In genomic region chr17:23675564-23676281, GRCm38 (mm10) we compare ENCODE assay signal across 8 mouse cellular contexts. TPM values are rescaled to one million over a fixed set of nuclear protein-coding genes. Genes with fewer than 3 reads are reported as not detected.
DNase-seq lines count a peak whose midpoint lies in the region; ATAC-seq and TF ChIP-seq lines count a peak whose summit lies in the region.

No protein-coding gene starts in this region.

- no peak for DNase-seq in left cerebral cortex, adult 2 months (ENCODE audit: extremely low spot score in 1 of 2, low spot score in 2 of 2)
- no peak for DNase-seq in left cerebral cortex, adult 9 months (ENCODE audit: low spot score in 2 of 2)
- DNase-seq in adrenal gland, adult 8-10 months, result peak; percentile 87
- no peak for DNase-seq in forebrain, embryonic 11.5 days (ENCODE audit: low spot score)
- peak; percentile 47 to 59 for DNase-seq in heart, postnatal 36 days

- H3K27me3 ChIP-seq in forebrain, embryonic 11.5 days (ENCODE audit: control insufficient read depth, insufficient read depth, low read length), result peaks cover 30% of the 10 kb centered on the region
- peaks cover 54% of the 10 kb centered on the region for H3K27me3 ChIP-seq in limb, embryonic 12.5 days
- H3K27me3 ChIP-seq in midbrain, embryonic 12.5 days, result peaks cover 62% of the 10 kb centered on the region

- no peak; the same call in 1 of the 2 replicates for TF ChIP-seq CTCF in left cerebral cortex, adult 2 months (IDR thresholded peaks at IDR 0.05)

- no peak overlapping the region for H3K9ac ChIP-seq in forebrain, embryonic 11.5 days (ENCODE audit: low read length)
- H3K9ac ChIP-seq in limb, embryonic 12.5 days (replicated peaks), result peak overlapping the region; percentile 50; the same call in 1 of the 2 replicates
- H3K9ac ChIP-seq in midbrain, embryonic 12.5 days (replicated peaks), result no peak overlapping the region

- H3K36me3 ChIP-seq in forebrain, embryonic 11.5 days (ENCODE audit: control insufficient read depth, insufficient read depth, low read length), result no peaks in the 10 kb centered on the region
- peaks cover under 1% of the 10 kb centered on the region; the same call in 1 of the 2 replicates for H3K36me3 ChIP-seq in limb, embryonic 12.5 days
- H3K36me3 ChIP-seq in midbrain, embryonic 12.5 days, result no peaks in the 10 kb centered on the region

- intact Hi-C loops in left cerebral cortex, adult 2 months (cut with DNase I), result no loop called here
- intact Hi-C loops in heart, postnatal 36 days (cut with DNase I), result no loop called here

- H3K4me2 ChIP-seq in forebrain, embryonic 11.5 days (ENCODE audit: low read depth, low read length, severe bottlenecking), result peak overlapping the region; percentile 98
- peak overlapping the region; percentile 97 for H3K4me2 ChIP-seq in limb, embryonic 12.5 days
- peak overlapping the region; percentile 94 for H3K4me2 ChIP-seq in midbrain, embryonic 12.5 days (replicated peaks)

- ATAC-seq in forebrain, embryonic 11.5 days (replicated peaks; ENCODE audit: low FRiP score), result no peak
- no peak for ATAC-seq in limb, embryonic 12.5 days (ENCODE audit: insufficient number of reproducible peaks, insufficient read depth, low FRiP score, low TSS enrichment, low read depth)
- no peak for ATAC-seq in midbrain, embryonic 12.5 days (ENCODE audit: low FRiP score, low read depth)
- ATAC-seq in erythroblast, adult 5-6 weeks (replicated peaks; ENCODE audit: low FRiP score, poor library complexity, severe bottlenecking), result no peak

- H3K9me3 ChIP-seq in forebrain, embryonic 11.5 days (ENCODE audit: control insufficient read depth, low read length), result no peaks in the 10 kb centered on the region
- no peaks in the 10 kb centered on the region for H3K9me3 ChIP-seq in limb, embryonic 12.5 days
- no peaks in the 10 kb centered on the region for H3K9me3 ChIP-seq in midbrain, embryonic 12.5 days

- H3K27ac ChIP-seq in left cerebral cortex, adult 2 months, result no peak overlapping the region
- no peak overlapping the region for H3K27ac ChIP-seq in forebrain, embryonic 11.5 days (ENCODE audit: low read depth, low read length)
- no peak overlapping the region for H3K27ac ChIP-seq in limb, embryonic 12.5 days
- no peak overlapping the region for H3K27ac ChIP-seq in midbrain, embryonic 12.5 days (replicated peaks)

- peaks cover 9% of the 10 kb centered on the region; the same call in 1 of the 2 replicates for H3K4me1 ChIP-seq in forebrain, embryonic 11.5 days (replicated peaks; ENCODE audit: control insufficient read depth, insufficient read depth, low read length)
- peaks cover 44% of the 10 kb centered on the region for H3K4me1 ChIP-seq in limb, embryonic 12.5 days (replicated peaks)
- H3K4me1 ChIP-seq in midbrain, embryonic 12.5 days, result peaks cover 43% of the 10 kb centered on the region

- H3K4me3 ChIP-seq in left cerebral cortex, adult 2 months, result peak overlapping the region; percentile 75
- H3K4me3 ChIP-seq in forebrain, embryonic 11.5 days (ENCODE audit: low read depth, low read length), result no peak overlapping the region; the same call in 1 of the 2 replicates
- H3K4me3 ChIP-seq in limb, embryonic 12.5 days (replicated peaks), result peak overlapping the region; percentile 49
- peak overlapping the region; percentile 46 for H3K4me3 ChIP-seq in midbrain, embryonic 12.5 days

- WGBS in forebrain, embryonic 11.5 days, result 14% methylated on average over 15 of the region's 15 CpGs
- WGBS in limb, embryonic 12.5 days, result 13% methylated on average over 15 of the region's 15 CpGs
- 10% methylated on average over 15 of the region's 15 CpGs for WGBS in midbrain, embryonic 12.5 days

RNA-seq across cellular contexts. Expression of gene Tnfrsf12a, which starts 1.5 kb away (rescaled TPM):
- 10 to 100 TPM; 10.3 to 14.3 TPM for total RNA-seq in left cerebral cortex, adult 2 months (2021)
- total RNA-seq in adrenal gland, adult 8-10 months (2022), result 100 to 1,000 TPM; 156 to 243 (median 195) TPM
- 2.5 and 2.7 TPM in 2 replicates for polyA plus RNA-seq in forebrain, embryonic 11.5 days (2014; fragmentation: Nextera tagmentation; extraction: Ambion mirVana)
- 100 to 1,000 TPM in 1 of 2 experiments, 10 to 100 TPM in 1; 59.4 to 101 TPM for total RNA-seq in heart, postnatal 36 days (2021)
- 5.7 and 7.6 TPM in 2 replicates for polyA plus RNA-seq in limb, embryonic 12.5 days (2016; fragmentation: Nextera tagmentation; extraction: Ambion mirVana)
- polyA plus RNA-seq in midbrain, embryonic 12.5 days (2016; fragmentation: Nextera tagmentation; extraction: Ambion mirVana), result 2.2 and 2.5 TPM in 2 replicates
- not detected in 2 replicates for total RNA-seq in erythroblast, adult 5-6 weeks (2015; ENCODE audit: low replicate concordance)
- total RNA-seq in erythroblast, adult 5-6 weeks (2017; ENCODE audit: low replicate concordance), result 2.0 TPM in 1 of 2 replicates, not detected in the other

RNA-seq across cellular contexts. Expression of gene Thoc6, which starts 2.0 kb away (rescaled TPM):
- 1 to 10 TPM; 5.5 to 7.2 TPM for total RNA-seq in left cerebral cortex, adult 2 months (2021)
- total RNA-seq in adrenal gland, adult 8-10 months (2022), result 10 to 100 TPM; 24.7 to 28.3 (median 26.7) TPM
- polyA plus RNA-seq in forebrain, embryonic 11.5 days (2014; fragmentation: Nextera tagmentation; extraction: Ambion mirVana), result 54.0 and 56.6 TPM in 2 replicates
- total RNA-seq in heart, postnatal 36 days (2021), result 10 to 100 TPM; 11.6 to 11.7 TPM
- polyA plus RNA-seq in limb, embryonic 12.5 days (2016; fragmentation: Nextera tagmentation; extraction: Ambion mirVana), result 55.1 and 56.3 TPM in 2 replicates
- 46.7 and 48.5 TPM in 2 replicates for polyA plus RNA-seq in midbrain, embryonic 12.5 days (2016; fragmentation: Nextera tagmentation; extraction: Ambion mirVana)
- 7.3 and 21.5 TPM in 2 replicates for total RNA-seq in erythroblast, adult 5-6 weeks (2015; ENCODE audit: low replicate concordance)
- total RNA-seq in erythroblast, adult 5-6 weeks (2017; ENCODE audit: low replicate concordance), result 5.4 and 5.7 TPM in 2 replicates

RNA-seq across cellular contexts. Expression of gene Hcfc1r1, which starts 2.3 kb away (rescaled TPM):
- 100 to 1,000 TPM; 127 to 129 TPM for total RNA-seq in left cerebral cortex, adult 2 months (2021)
- total RNA-seq in adrenal gland, adult 8-10 months (2022), result 100 to 1,000 TPM; 136 to 169 (median 147) TPM
- polyA plus RNA-seq in forebrain, embryonic 11.5 days (2014; fragmentation: Nextera tagmentation; extraction: Ambion mirVana), result 38.3 and 40.3 TPM in 2 replicates
- total RNA-seq in heart, postnatal 36 days (2021), result 100 to 1,000 TPM; 196 to 206 TPM
- 48.6 and 51.7 TPM in 2 replicates for polyA plus RNA-seq in limb, embryonic 12.5 days (2016; fragmentation: Nextera tagmentation; extraction: Ambion mirVana)
- polyA plus RNA-seq in midbrain, embryonic 12.5 days (2016; fragmentation: Nextera tagmentation; extraction: Ambion mirVana), result 52.2 and 52.8 TPM in 2 replicates
- total RNA-seq in erythroblast, adult 5-6 weeks (2015; ENCODE audit: low replicate concordance), result 8.6 and 28.0 TPM in 2 replicates
- 4.3 and 12.1 TPM in 2 replicates for total RNA-seq in erythroblast, adult 5-6 weeks (2017; ENCODE audit: low replicate concordance)

RNA-seq across cellular contexts. Expression of gene Cldn6, which starts 3.3 kb away (rescaled TPM):
- total RNA-seq in left cerebral cortex, adult 2 months (2021), result not detected
- total RNA-seq in adrenal gland, adult 8-10 months (2022), result not detected
- polyA plus RNA-seq in forebrain, embryonic 11.5 days (2014; fragmentation: Nextera tagmentation; extraction: Ambion mirVana), result 8.7 and 9.7 TPM in 2 replicates
- total RNA-seq in heart, postnatal 36 days (2021), result not detected
- 19.9 and 22.7 TPM in 2 replicates for polyA plus RNA-seq in limb, embryonic 12.5 days (2016; fragmentation: Nextera tagmentation; extraction: Ambion mirVana)
- 1.7 and 2.8 TPM in 2 replicates for polyA plus RNA-seq in midbrain, embryonic 12.5 days (2016; fragmentation: Nextera tagmentation; extraction: Ambion mirVana)
- total RNA-seq in erythroblast, adult 5-6 weeks (2015; ENCODE audit: low replicate concordance), result not detected in 2 replicates
- not detected in 2 replicates for total RNA-seq in erythroblast, adult 5-6 weeks (2017; ENCODE audit: low replicate concordance)

RNA-seq across cellular contexts. Expression of gene Cldn9, which starts 8.1 kb away (rescaled TPM):
- total RNA-seq in left cerebral cortex, adult 2 months (2021), result under 1 TPM in 1 of 2 experiments, not detected in 1; 0.23 TPM
- under 1 TPM in 2 of 4 experiments, not detected in 2; 0.17 to 0.38 TPM for total RNA-seq in adrenal gland, adult 8-10 months (2022)
- 4.8 and 6.6 TPM in 2 replicates for polyA plus RNA-seq in forebrain, embryonic 11.5 days (2014; fragmentation: Nextera tagmentation; extraction: Ambion mirVana)
- total RNA-seq in heart, postnatal 36 days (2021), result not detected
- 5.6 and 6.4 TPM in 2 replicates for polyA plus RNA-seq in limb, embryonic 12.5 days (2016; fragmentation: Nextera tagmentation; extraction: Ambion mirVana)
- 0.84 TPM in 2 replicates for polyA plus RNA-seq in midbrain, embryonic 12.5 days (2016; fragmentation: Nextera tagmentation; extraction: Ambion mirVana)
- total RNA-seq in erythroblast, adult 5-6 weeks (2015; ENCODE audit: low replicate concordance), result not detected in 2 replicates
- not detected in 2 replicates for total RNA-seq in erythroblast, adult 5-6 weeks (2017; ENCODE audit: low replicate concordance)

Comparison
In these comparisons a context has a peak if more than half of its experiments do, and no peak if none do; other contexts are left out.
1. DNase-seq: peak in adrenal gland, adult 8-10 months (single experiment) and heart, postnatal 36 days (2 of 2); none in left cerebral cortex, adult 2 months (0 of 2), left cerebral cortex, adult 9 months (0 of 2) and forebrain, embryonic 11.5 days (single experiment).
2. RNA of gene Hcfc1r1, which starts 2.3 kb away (total RNA-seq): 196 to 206 TPM in heart, postnatal 36 days, 136 to 169 TPM in adrenal gland, adult 8-10 months and 127 to 129 TPM in left cerebral cortex, adult 2 months; 4.3 to 28.0 TPM in erythroblast, adult 5-6 weeks; every median in the first group is over 4 times any median in the second.
3. Peak in every context shown above with its lines, with median percentiles within 50 percentile points of each other: H3K4me2 ChIP-seq.